Mouse (Mus musculus) layer of hippocampus, postnatal 14 days (tissue): ENCODE data around the gene Gnao1. TPM values are rescaled to one million over a fixed set of nuclear protein-coding genes. Genes with fewer than 3 reads are reported as not detected.

Experiments used
- DNase-seq, 2 experiments: peaks; one replicate each; pipeline ENCODE4 v3.0.0; 2021 to 2022; ENCODE audit warnings: low spot score in 2 of 2, mixed read lengths in 1 of 2
- total RNA-seq, 2 experiments: library from RNA; stranded (reverse); gene quantifications; 2 replicates each; pipeline ENCODE4 v1.2.3; 2021

Gene Gnao1
- total RNA-seq, 2 experiments from 2014 or later: 795 to 812 TPM

GRCm38 (mm10) chr8:93888702-93889480 is 79.1 kb downstream of the Gnao1 start:
- DNase-seq: no peak

GRCm38 (mm10) chr8:93893556-93893955 is 83.8 kb downstream of the Gnao1 start:
- no peak for DNase-seq

- no peak for DNase-seq
Measured at GRCm38 (mm10) chr8:93896841-93897551, 87.2 kb downstream of the Gnao1 start.

GRCm38 (mm10) chr8:93898570-93898969 is 88.8 kb downstream of the Gnao1 start:
- DNase-seq: no peak

- DNase-seq: no peak
Measured at GRCm38 (mm10) chr8:93902040-93902439, 92.3 kb downstream of the Gnao1 start.

GRCm38 (mm10) chr8:93906961-93907360 is 97.2 kb downstream of the Gnao1 start:
- DNase-seq: no peak

- DNase-seq: no peak
Measured at GRCm38 (mm10) chr8:93907987-93908441, 98.2 kb downstream of the Gnao1 start.

- DNase-seq: no peak
Measured at GRCm38 (mm10) chr8:93908546-93908945, 98.8 kb downstream of the Gnao1 start.

- DNase-seq: no peak
Measured at GRCm38 (mm10) chr8:93911715-93912555, 102.2 kb downstream of the Gnao1 start.

GRCm38 (mm10) chr8:93917859-93918421 is 108.2 kb downstream of the Gnao1 start:
- peak; percentile 86 to 94 for DNase-seq

- DNase-seq: no peak
Measured at GRCm38 (mm10) chr8:93918580-93918979, 108.8 kb downstream of the Gnao1 start.

- no peak for DNase-seq
Measured at GRCm38 (mm10) chr8:93919422-93919821, 109.7 kb downstream of the Gnao1 start.

GRCm38 (mm10) chr8:93919916-93920589 is 110.3 kb downstream of the Gnao1 start:
- peak in 1 of 2 experiments; percentile 71 for DNase-seq

- DNase-seq: no peak
Measured at GRCm38 (mm10) chr8:93920590-93920948, 110.8 kb downstream of the Gnao1 start.

- no peak for DNase-seq
Measured at GRCm38 (mm10) chr8:93923897-93924334, 114.2 kb downstream of the Gnao1 start.

GRCm38 (mm10) chr8:93925513-93925912 is 115.7 kb downstream of the Gnao1 start:
- no peak for DNase-seq

- no peak for DNase-seq
Measured at GRCm38 (mm10) chr8:93929233-93929632, 119.5 kb downstream of the Gnao1 start.

GRCm38 (mm10) chr8:93931336-93931735 is 121.6 kb downstream of the Gnao1 start:
- DNase-seq: peak in 1 of 2 experiments; percentile 76

GRCm38 (mm10) chr8:93932873-93933272 is 123.1 kb downstream of the Gnao1 start:
- DNase-seq: peak; percentile 83 to 84

GRCm38 (mm10) chr8:93933288-93933687 is 123.5 kb downstream of the Gnao1 start:
- DNase-seq: no peak
